Comparison of ENCODE assay signal across 8 mouse cellular contexts in the genomic region with DNA sequence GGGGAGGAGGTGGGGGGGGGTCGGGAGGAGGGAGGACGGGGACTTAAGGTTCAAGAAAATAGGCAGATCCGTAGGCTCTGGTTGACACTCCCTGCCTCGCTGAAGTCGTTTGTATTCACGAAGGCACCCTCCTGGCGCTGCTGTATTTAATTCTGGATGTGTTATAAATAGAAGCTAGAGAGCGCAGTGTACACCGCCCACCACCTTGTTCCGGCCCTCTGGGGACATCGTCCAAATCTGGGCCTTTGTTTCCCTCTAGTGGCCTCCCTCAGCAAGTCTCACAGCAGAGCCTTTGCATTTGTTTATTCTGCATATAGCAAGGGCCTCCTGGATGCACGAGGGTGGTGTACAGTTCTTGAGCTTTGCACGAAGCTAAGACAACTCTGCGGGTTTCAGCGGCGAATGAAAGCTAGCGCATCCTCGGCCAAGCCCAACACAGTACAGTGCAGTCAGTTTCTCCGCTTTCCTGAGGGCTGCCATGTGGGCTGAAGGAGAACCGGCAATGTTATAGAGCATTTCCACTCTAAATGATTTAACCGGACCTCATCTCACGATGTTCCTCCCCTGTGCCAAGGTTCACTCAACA. TPM values are rescaled to one million over a fixed set of nuclear protein-coding genes. Genes with fewer than 3 reads are reported as not detected.
DNase-seq lines count a peak whose midpoint lies in the region; ATAC-seq and TF ChIP-seq lines count a peak whose summit lies in the region.

No protein-coding gene starts in this region.

- peaks cover 2% of the 10 kb centered on the region for H3K4me1 ChIP-seq in hindbrain, embryonic 11.5 days (replicated peaks; ENCODE audit: control insufficient read depth, insufficient read depth, low read length)
- H3K4me1 ChIP-seq in lung, embryonic 15.5 days, result peaks cover 14% of the 10 kb centered on the region
- peaks cover 9% of the 10 kb centered on the region for H3K4me1 ChIP-seq in olfactory bulb, adult 2 months (ENCODE audit: control insufficient read depth, insufficient read depth, low read length)

- H3K36me3 ChIP-seq in hindbrain, embryonic 11.5 days (ENCODE audit: control insufficient read depth, insufficient read depth, low read length), result no peaks in the 10 kb centered on the region
- H3K36me3 ChIP-seq in lung, embryonic 15.5 days, result no peaks in the 10 kb centered on the region

- TF ChIP-seq CTCF in olfactory bulb, adult 2 months (IDR thresholded peaks at IDR 0.05; ENCODE audit: insufficient read depth, low read depth, low read length), result peak; percentile 70

- TF ChIP-seq POLR2A in olfactory bulb, adult 2 months (IDR thresholded peaks at IDR 0.05; ENCODE audit: insufficient read depth, low read depth, low read length), result no peak

- peak; percentile 75 for DNase-seq in Muller cell, postnatal 12 days (ENCODE audit: inconsistent ontology term)
- DNase-seq in cerebellum, adult 8-10 months, result peak; percentile 81
- DNase-seq in frontal cortex, postnatal 10 days (ENCODE audit: low spot score in 2 of 2), result peak; percentile 79 to 83
- peak; percentile 84 for DNase-seq in hindbrain, embryonic 11.5 days (ENCODE audit: low spot score)
- DNase-seq in layer of hippocampus, adult 9-11 months, result peak; percentile 90
- DNase-seq in testis, postnatal 14 days (ENCODE audit: low spot score), result peak; percentile 51

- WGBS in hindbrain, embryonic 11.5 days, result 12% methylated on average over 22 of the region's 22 CpGs
- 8% methylated on average over 22 of the region's 22 CpGs for WGBS in lung, embryonic 15.5 days
- WGBS in olfactory bulb, adult 2 months, result under 1% methylated on average over 20 of the region's 22 CpGs

- peak overlapping the region; percentile 25 for H3K27ac ChIP-seq in hindbrain, embryonic 11.5 days (ENCODE audit: low read depth, low read length)
- peak overlapping the region; percentile 56 for H3K27ac ChIP-seq in lung, embryonic 15.5 days
- peak overlapping the region; percentile 84 for H3K27ac ChIP-seq in olfactory bulb, adult 2 months (ENCODE audit: insufficient read depth, low read depth, low read length)

- ATAC-seq in hindbrain, embryonic 11.5 days (ENCODE audit: low FRiP score), result peak; percentile 91
- peak; percentile 91 for ATAC-seq in lung, embryonic 15.5 days (ENCODE audit: borderline replicate concordance, extremely low read depth, low FRiP score, low TSS enrichment)

- H3K27me3 ChIP-seq in hindbrain, embryonic 11.5 days (ENCODE audit: control insufficient read depth, insufficient read depth, low read length), result no peaks in the 10 kb centered on the region
- H3K27me3 ChIP-seq in lung, embryonic 15.5 days, result no peaks in the 10 kb centered on the region

- no peaks in the 10 kb centered on the region for H3K9me3 ChIP-seq in hindbrain, embryonic 11.5 days (ENCODE audit: control insufficient read depth, low read length)
- no peaks in the 10 kb centered on the region for H3K9me3 ChIP-seq in lung, embryonic 15.5 days

- H3K4me2 ChIP-seq in hindbrain, embryonic 11.5 days (replicated peaks; ENCODE audit: low read depth, low read length), result peak overlapping the region; percentile 43
- H3K4me2 ChIP-seq in lung, embryonic 15.5 days, result peak overlapping the region; percentile 64

- H3K9ac ChIP-seq in hindbrain, embryonic 11.5 days (ENCODE audit: low read depth, low read length), result no peak overlapping the region; the same call in 1 of the 2 replicates
- no peak overlapping the region for H3K9ac ChIP-seq in lung, embryonic 15.5 days

- H3K4me3 ChIP-seq in hindbrain, embryonic 11.5 days (ENCODE audit: low read depth, low read length), result peak overlapping the region; percentile 6
- H3K4me3 ChIP-seq in lung, embryonic 15.5 days, result peak overlapping the region; percentile 33
- H3K4me3 ChIP-seq in olfactory bulb, adult 2 months (ENCODE audit: insufficient read depth, low read depth, low read length), result no peak overlapping the region

RNA-seq across cellular contexts. Expression of gene Hspa8, which starts 43.0 kb away (rescaled TPM):
- 3,718 and 3,764 TPM in 2 replicates for polyA plus RNA-seq in hindbrain, embryonic 11.5 days (2014; fragmentation: Nextera tagmentation; extraction: Ambion mirVana)
- 2,564 and 2,677 TPM in 2 replicates for polyA plus RNA-seq in lung, embryonic 15.5 days (2015; fragmentation: Nextera tagmentation; extraction: Ambion mirVana)
- 1,623 and 1,837 TPM in 2 replicates for polyA plus RNA-seq in olfactory bulb, adult 2 months (2012; ENCODE audit: insufficient read depth, insufficient read length, low replicate concordance, missing spikeins)

Comparison
In these comparisons a context has a peak if more than half of its experiments do, and no peak if none do; other contexts are left out.
1. H3K27ac ChIP-seq: peak in every context shown above with its lines; median percentile 84 in olfactory bulb, adult 2 months; 56 in lung, embryonic 15.5 days; 25 in hindbrain, embryonic 11.5 days.